Mouse (Mus musculus): ENCODE data around the gene Dock6.

DNA sequence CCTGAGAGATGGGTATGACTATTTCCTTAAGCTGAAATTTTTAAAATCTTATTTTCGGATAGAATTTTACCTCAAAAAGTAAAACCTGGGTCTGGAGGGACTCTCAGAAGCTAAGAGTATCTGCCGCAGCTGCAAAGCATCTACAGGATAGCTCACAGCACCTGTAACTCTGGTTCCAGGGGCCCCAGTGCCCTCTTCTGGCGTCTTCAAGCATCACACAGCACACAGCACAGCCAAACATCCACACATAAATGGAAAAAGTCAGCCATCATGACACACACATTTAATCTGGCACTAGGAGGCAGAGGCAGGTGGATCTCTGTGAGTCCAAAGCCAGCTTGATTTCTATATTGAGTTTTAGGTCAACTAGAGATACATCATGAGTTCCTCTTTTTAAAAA, 24.2 kb upstream of the Dock6 start:
- TF ChIP-seq CTCF (IDR thresholded peaks at IDR 0.05; ENCODE audit: control insufficient read depth, insufficient read depth, insufficient replicate concordance, low read depth, low read length) (no peak), POLR2A (IDR thresholded peaks at IDR 0.05; ENCODE audit: control insufficient read depth, low read depth, low read length) (no peak)
